Mouse (Mus musculus) intestine, postnatal 0 days (tissue): ENCODE measurements around the gene Parp16. TPM values are rescaled to one million over a fixed set of nuclear protein-coding genes. Genes with fewer than 3 reads are reported as not detected.

ENCODE experiments used
- ATAC-seq: fragments of 200-750 bp; cut with Nextera tagmentation; 2 replicates; pipeline ENCODE4 v1.8.0; 2017; ENCODE audit warnings: mild to moderate bottlenecking, moderate TSS enrichment, moderate library complexity
- H3K27ac ChIP-seq: fragments of 300-500 bp; sonication (generic); 2 replicates; pipeline ENCODE4 v1.5.1; 2014; ENCODE audit warnings: mild to moderate bottlenecking, low read depth, low read length, moderate library complexity
- H3K27me3 ChIP-seq: fragments of 300-500 bp; sonication (generic); replicated peaks from 2 replicates; pipeline ENCODE4 v1.6.1; 2014; ENCODE audit warnings: low read length, mixed read lengths; ENCODE audit not compliant: control insufficient read depth, insufficient read depth
- H3K36me3 ChIP-seq: fragments of 300-500 bp; sonication (generic); 2 replicates; pipeline ENCODE4 v1.6.1; 2014; ENCODE audit warnings: mild to moderate bottlenecking, moderate library complexity; ENCODE audit not compliant: control insufficient read depth, insufficient read depth
- H3K4me1 ChIP-seq: fragments of 300-500 bp; sonication (generic); replicated peaks from 2 replicates; pipeline ENCODE4 v1.6.1; 2014; ENCODE audit warnings: antibody characterized with exemption, low read length, mixed read lengths; ENCODE audit not compliant: control insufficient read depth, insufficient read depth
- H3K4me2 ChIP-seq: fragments of 300-500 bp; sonication (generic); replicated peaks from 2 replicates; pipeline ENCODE4 v1.6.1; 2014; ENCODE audit warnings: low read depth, mild to moderate bottlenecking, moderate library complexity
- H3K4me3 ChIP-seq: fragments of 300-500 bp; sonication (generic); 2 replicates; pipeline ENCODE4 v1.5.1; 2014; ENCODE audit warnings: low read depth, low read length
- H3K9ac ChIP-seq: fragments of 300-500 bp; sonication (generic); 2 replicates; pipeline ENCODE4 v1.6.1; 2014; ENCODE audit warnings: mild to moderate bottlenecking, low read depth, low read length
- H3K9me3 ChIP-seq: fragments of 300-500 bp; sonication (generic); 2 replicates; pipeline ENCODE4 v1.6.1; 2016; ENCODE audit warnings: mixed run types; ENCODE audit not compliant: control insufficient read depth
- CTCF ChIP-seq: sonication (generic); IDR thresholded peaks from 2 replicates; pipeline ENCODE4 v1.5.1; 2016; ENCODE audit warnings: low read depth, mild to moderate bottlenecking, control low read depth, antibody characterized with exemption, moderate library complexity
- WGBS: fragments of 180-500 bp; shearing (Covaris S2); extraction: QIAGEN DNeasy Blood & Tissue Kit; methylation state at CpG from one replicate; pipeline ENCODE4 v1.1.7; 2014; 5-methylcytosine and 5-hydroxymethylcytosine counted together
- polyA plus RNA-seq: library from polyadenylated mRNA; unstranded; fragments of >200 nt; fragmentation: Nextera tagmentation; extraction: Ambion mirVana; gene quantifications from 2 replicates; pipeline ENCODE4 v1.2.1, GENCODE M21; 2015

Parp16 gene
- polyA plus RNA-seq, 1 experiment from 2014 or later: 9.9 TPM

DNA sequence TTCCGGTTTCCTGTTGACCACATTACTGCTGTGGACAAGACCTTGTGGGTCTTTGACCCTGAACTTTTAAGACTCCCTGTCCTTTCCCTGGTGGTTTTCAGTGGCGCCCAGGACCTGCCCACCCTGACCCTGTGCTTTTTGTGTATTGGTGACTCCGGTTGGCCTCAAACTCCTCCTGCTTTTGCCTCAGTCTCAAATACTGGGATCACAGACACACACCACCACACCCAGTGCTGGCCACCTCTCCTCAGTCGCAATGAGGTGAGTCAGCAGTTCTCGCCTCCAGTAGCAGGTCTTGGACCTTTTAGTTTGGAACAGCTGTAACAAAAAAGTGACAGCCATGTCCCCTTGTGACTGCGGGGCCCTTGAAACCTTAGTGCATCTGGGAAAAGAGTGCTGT, 2.7 kb downstream of the Parp16 start:
- Histone ChIP-seq H3K9ac (no peak overlapping the region), H3K27ac (no peak overlapping the region), H3K4me3 (no peak overlapping the region), H3K36me3 (no peaks in the 10 kb centered on the region), H3K9me3 (no peaks in the 10 kb centered on the region), H3K4me2 (no peak overlapping the region), H3K27me3 (no peaks in the 10 kb centered on the region), H3K4me1 (no peaks in the 10 kb centered on the region; the same call in 1 of the 2 replicates)
- WGBS: 83% methylated on average over 6 of the region's 6 CpGs
- ATAC-seq: no peak
- TF ChIP-seq CTCF: no peak

DNA sequence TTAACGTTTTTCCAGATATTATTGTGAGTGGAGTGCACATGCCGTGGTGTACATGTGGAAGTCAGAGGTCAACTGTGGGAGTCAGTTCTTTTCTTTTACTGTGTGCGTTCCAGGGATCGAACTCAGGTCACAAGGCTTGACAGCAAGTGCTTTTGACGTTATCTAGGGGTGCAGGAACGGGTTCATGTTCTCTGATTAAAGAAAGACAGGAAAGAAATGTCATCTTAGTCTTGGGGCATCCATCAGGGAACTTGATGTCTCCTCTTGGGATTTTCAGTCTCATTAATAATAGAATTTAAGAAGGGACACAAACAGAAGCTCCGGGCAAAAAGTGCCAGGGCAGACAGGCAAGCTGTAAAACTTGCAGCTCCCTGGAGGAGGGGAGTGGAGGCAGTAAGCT, 4.6 kb downstream of the Parp16 start:
- H3K9me3 ChIP-seq: no peaks in the 10 kb centered on the region
- no peaks in the 10 kb centered on the region for H3K36me3 ChIP-seq
- H3K27me3 ChIP-seq: no peaks in the 10 kb centered on the region
- no peak overlapping the region for H3K27ac ChIP-seq
- H3K4me3 ChIP-seq: no peak overlapping the region
- WGBS: 54% methylated on average over 7 of the region's 7 CpGs
- ATAC-seq: no peak
- H3K4me2 ChIP-seq: no peak overlapping the region
- H3K4me1 ChIP-seq: no peaks in the 10 kb centered on the region; the same call in 1 of the 2 replicates
- no peak for TF ChIP-seq CTCF
- no peak overlapping the region for H3K9ac ChIP-seq

DNA sequence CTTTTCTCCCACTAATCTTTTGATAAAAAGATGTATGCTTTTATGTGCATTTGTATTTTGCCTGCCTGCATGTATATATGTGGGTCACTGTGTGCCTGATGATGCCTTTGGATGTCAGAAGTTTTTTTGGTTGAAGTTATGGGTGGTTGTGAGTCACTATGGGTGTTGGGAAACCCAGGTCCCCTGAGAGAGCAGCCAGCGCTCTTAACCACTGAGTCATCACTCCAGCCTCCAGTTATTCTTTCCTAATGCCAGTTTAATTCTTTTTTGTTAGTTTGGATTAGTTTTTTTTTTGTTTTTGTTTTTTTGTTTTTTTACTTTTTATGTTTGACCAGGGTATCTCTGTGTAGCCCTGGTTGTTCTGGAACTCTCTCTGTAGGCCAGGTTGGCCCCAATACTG, 5.5 kb downstream of the Parp16 start:
- no peak overlapping the region for H3K4me3 ChIP-seq
- no peak overlapping the region for H3K4me2 ChIP-seq
- H3K27ac ChIP-seq: no peak overlapping the region
- no peaks in the 10 kb centered on the region for H3K9me3 ChIP-seq
- no peaks in the 10 kb centered on the region for H3K4me1 ChIP-seq
- TF ChIP-seq CTCF: no peak
- no peak overlapping the region for H3K9ac ChIP-seq
- no peaks in the 10 kb centered on the region for H3K27me3 ChIP-seq
- H3K36me3 ChIP-seq: no peaks in the 10 kb centered on the region
- no peak for ATAC-seq
- WGBS: 58% methylated on average over 1 of the region's 1 CpGs

DNA sequence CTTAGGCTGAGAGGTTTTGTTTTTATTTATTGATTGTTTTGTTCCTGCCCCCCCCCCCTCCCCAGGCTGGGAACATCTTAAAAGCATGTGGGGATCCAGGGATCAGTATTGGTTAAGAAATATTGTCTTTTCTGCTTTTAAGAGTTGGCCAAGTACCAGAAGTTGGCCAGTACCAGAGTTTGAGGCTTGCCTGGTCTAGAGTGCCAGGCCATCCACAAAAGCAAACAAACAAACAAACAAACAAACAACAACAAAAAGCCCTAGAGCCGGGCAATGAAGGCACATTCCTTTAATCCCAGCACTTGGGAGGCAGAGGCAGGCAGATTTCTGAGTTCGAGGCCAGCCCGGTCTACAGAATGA, 5.8 kb downstream of the Parp16 start:
- H3K9me3 ChIP-seq: no peaks in the 10 kb centered on the region
- H3K4me1 ChIP-seq: no peaks in the 10 kb centered on the region
- no peak overlapping the region for H3K4me2 ChIP-seq
- no peaks in the 10 kb centered on the region for H3K36me3 ChIP-seq
- ATAC-seq: no peak
- H3K9ac ChIP-seq: no peak overlapping the region
- no peak for TF ChIP-seq CTCF
- 36% methylated on average over 3 of the region's 3 CpGs for WGBS
- no peak overlapping the region for H3K27ac ChIP-seq
- no peaks in the 10 kb centered on the region for H3K27me3 ChIP-seq
- H3K4me3 ChIP-seq: no peak overlapping the region

DNA sequence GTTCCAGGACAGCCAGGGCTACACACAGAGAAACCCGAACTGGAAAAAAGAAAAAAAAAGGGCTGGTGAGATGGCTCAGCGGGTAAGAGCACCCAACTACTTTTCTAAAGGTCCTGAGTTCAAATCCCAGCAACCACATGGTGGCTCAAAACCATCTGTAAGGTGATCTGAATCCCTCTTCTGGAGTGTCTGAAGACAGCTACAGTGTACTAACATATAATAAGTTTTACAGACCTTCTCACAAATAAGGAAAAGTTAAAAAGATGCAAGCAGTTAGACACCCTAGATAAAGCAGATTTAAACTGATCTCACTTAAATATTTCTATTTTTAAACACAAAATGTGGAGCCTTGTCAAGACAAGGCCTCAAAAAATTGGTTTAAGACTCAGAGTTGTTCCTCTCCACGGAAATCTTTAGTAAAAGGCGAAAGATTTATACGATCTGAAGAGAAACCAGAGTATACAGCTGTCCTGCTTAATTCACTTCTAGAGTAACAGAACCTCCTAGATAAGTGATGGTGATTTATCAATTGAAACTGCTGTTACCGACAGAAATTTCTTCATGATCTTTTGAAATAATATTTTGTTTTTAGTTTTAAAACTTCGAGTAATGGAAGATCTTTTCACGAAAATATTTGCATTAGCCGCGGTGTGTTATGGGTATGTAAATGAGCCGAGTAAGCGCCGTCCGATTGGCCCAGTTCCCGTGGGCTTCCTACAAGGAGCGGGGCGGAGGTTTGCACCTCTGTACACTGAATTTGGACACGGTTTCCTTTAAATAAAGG, 6.4 kb downstream of the Parp16 start:
- Histone ChIP-seq H3K9ac (peak overlapping the region; percentile 51), H3K4me1 (no peaks in the 10 kb centered on the region), H3K4me2 (peak overlapping the region; percentile 70), H3K9me3 (no peaks in the 10 kb centered on the region), H3K27me3 (no peaks in the 10 kb centered on the region), H3K27ac (peak overlapping the region; percentile 70), H3K4me3 (peak overlapping the region; percentile 39), H3K36me3 (no peaks in the 10 kb centered on the region)
- WGBS: under 1% methylated on average over 18 of the region's 18 CpGs
- TF ChIP-seq CTCF: no peak
- ATAC-seq: peak; percentile 87

DNA sequence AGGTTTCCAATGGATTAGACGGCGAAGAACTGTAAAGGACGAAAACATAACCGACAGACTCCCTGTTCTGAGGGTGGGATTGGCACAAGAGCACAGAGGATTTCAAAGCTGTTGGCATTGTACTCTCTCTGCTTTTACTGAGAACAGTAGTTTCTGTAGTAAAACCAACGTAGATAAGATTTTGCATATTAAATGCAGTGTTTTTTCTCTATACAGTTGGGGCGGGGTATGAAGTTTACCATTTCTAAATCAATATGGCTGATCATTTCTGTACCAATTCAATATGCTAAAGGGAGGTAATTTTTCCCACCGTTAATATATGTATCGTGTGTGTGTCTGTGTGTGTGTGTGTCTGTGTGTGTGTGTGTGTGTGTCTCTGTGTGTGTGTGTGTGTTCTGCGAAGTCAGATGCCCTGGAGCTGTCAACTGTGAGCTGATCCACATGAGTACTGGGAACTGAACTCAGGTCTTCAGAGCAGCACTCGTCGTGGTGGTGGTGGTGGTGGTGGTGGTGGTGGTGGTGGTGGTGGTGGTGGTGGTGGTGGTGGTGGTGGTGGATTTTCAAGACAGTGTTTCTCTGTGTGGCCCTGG, 7.1 kb downstream of the Parp16 start:
- no peaks in the 10 kb centered on the region for H3K36me3 ChIP-seq
- H3K9me3 ChIP-seq: no peaks in the 10 kb centered on the region
- H3K4me1 ChIP-seq: no peaks in the 10 kb centered on the region
- 0 out of 2 replicates have a peak, but pooled peaks have one; percentile 1 for ATAC-seq
- H3K27ac ChIP-seq: peak overlapping the region; percentile 70
- peak overlapping the region; percentile 51 for H3K9ac ChIP-seq
- H3K4me3 ChIP-seq: peak overlapping the region; percentile 39
- peak overlapping the region; percentile 70 for H3K4me2 ChIP-seq
- no peak for TF ChIP-seq CTCF
- H3K27me3 ChIP-seq: no peaks in the 10 kb centered on the region
- WGBS: 22% methylated on average over 11 of the region's 11 CpGs
